Mouse (Mus musculus): ENCODE measurements around the gene Pip5k1b.
A peak's percentile ranks its signal among the peaks of the same experiment; 100 is the strongest.

Pip5k1b gene

GRCm38 (mm10) chr19:24352298-24352959 lies 203.2 kb downstream of the Pip5k1b start:
- no peak for DNase-seq (ENCODE audit: inconsistent age in 2 of 2, low spot score in 1 of 2)

DNA sequence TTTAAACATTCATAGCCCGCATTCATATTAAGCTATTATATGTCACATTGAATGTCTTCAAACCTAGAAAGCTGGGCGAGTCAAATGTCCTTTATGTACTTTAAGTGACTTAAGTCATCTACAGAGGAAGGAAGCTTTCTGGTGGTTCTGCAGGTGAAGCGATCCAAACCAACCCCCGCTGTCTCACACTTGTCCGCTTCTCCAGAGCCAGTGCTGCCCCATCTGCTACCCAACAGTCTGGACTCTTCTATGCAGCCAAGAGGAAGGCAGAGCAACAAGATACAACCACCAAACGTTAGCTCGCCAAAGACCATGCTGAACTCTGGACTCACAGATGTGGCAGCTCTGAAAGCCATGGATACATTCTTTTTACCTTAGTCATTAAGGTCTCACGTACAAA lies 211.2 kb downstream of the Pip5k1b start:
- DNase-seq (ENCODE audit: inconsistent age in 2 of 2, low spot score in 1 of 2), result no peak

DNA sequence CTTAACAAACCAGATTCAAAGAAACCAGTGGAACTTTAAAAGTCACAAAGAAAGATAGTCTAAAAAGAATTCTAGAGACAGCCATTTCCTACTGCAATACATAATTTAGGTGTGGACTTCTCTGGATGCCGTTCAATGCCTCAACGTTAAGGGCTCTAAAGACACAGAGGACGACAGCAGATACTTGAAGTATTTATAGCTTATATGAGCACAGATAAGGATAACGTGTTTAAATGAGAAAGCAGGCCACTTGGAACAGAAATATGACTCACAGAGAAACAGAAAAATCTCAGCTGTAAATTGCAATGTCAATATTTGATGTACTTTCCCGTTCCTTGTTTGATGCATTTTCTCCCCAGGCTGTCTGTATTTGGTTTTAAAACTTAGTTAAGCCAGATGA lies 212.9 kb downstream of the Pip5k1b start:
- no peak for DNase-seq (ENCODE audit: inconsistent age in 2 of 2, low spot score in 1 of 2)

DNA sequence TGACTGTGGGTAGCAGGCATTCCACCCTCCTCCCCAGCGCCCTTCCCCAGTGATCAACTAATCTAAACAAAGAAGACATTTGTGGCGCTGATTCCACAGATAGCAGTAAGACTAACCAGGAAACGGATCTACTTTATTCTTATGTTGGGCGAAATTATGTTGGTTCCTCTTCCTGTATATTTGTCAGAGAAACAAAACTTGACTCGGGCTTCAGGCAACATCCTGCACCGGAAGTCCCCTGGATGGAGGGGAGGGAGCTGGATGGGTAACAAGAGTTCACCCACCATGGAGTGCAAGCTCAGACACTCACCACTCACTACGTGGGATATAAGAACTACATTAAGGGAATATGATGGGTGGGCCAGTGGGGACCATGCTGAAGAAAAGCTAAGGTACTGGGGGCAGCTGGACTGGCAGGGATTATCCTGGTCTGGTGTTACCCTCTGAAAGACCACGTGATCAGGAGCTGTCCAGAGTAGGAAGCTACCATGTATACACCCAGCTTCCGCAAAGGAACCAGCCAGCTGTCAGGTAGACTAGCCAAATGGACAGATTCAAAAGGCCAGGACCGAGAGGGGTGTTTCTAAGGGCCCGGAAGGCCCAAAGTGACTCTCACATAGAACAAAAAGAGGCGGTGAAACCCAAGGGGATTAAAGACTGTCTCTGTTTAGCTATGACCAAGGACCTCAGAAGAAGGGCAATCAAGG lies 219.1 kb downstream of the Pip5k1b start:
- DNase-seq (ENCODE audit: inconsistent age in 2 of 2, low spot score in 1 of 2), result peak in 1 of 2 experiments; percentile 50

DNA sequence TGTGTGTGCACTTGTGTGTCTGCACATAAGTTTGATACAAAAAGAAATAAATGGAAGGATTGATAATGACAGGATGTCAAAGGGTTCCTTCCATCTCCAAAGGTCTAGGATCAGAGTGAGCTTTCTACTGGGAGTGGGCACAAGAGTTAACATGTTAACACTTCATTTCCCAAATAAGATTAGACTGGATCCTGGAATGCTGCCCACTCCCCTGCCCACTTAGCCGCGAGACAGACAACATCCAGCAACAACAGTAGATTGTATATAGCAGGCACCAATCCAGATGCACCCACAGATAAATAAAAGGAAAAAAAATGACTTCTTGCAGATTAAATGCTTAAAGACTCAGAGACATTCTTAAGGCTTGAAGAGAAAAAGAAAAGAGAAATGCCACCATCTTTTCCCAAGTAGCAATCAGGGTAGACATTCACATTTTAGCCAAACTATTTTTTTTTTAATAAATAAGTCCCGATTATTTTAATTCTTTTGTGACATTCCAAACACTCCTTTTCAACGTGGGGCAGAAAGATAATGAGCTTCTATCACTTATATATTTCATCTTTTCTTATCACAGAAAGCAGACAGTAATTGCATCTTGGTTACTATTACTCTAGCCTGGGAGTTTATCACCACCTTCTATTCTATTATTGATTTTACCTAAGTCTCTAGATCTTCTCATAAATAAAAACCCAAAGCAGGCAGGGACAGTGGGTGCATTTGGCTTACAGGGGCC lies 219.9 kb downstream of the Pip5k1b start:
- DNase-seq (ENCODE audit: inconsistent age in 2 of 2, low spot score in 1 of 2), result no peak

- no peak for DNase-seq (ENCODE audit: inconsistent age in 2 of 2, low spot score in 1 of 2)
Measured at GRCm38 (mm10) chr19:24332956-24333355, 222.7 kb downstream of the Pip5k1b start.

- DNase-seq (ENCODE audit: inconsistent age in 2 of 2, low spot score in 1 of 2), result no peak
Measured at GRCm38 (mm10) chr19:24331274-24331673, 224.4 kb downstream of the Pip5k1b start.

GRCm38 (mm10) chr19:24330366-24330765 lies 225.3 kb downstream of the Pip5k1b start:
- peak in 1 of 2 experiments; percentile 59 for DNase-seq (ENCODE audit: inconsistent age in 2 of 2, low spot score in 1 of 2)

DNA sequence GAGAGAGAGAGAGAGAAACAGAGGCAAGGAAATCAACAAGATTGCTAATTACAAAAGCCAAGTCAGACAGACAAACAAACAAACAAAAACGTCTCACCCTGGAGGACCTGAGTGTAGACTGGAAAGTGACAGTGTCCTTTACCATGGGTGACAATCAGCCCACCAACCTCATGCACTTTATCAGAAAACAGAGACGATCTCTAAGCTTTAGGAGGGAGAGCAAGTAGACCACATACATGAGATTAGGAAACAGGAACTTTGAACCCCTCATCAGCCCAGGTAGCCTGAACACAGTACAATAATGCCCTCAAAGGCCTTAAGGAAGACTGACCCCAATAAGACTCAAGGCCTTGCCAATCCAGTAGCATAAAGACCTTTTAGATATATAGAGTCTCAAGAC lies 227.8 kb downstream of the Pip5k1b start:
- no peak for DNase-seq (ENCODE audit: inconsistent age in 2 of 2, low spot score in 1 of 2)

DNA sequence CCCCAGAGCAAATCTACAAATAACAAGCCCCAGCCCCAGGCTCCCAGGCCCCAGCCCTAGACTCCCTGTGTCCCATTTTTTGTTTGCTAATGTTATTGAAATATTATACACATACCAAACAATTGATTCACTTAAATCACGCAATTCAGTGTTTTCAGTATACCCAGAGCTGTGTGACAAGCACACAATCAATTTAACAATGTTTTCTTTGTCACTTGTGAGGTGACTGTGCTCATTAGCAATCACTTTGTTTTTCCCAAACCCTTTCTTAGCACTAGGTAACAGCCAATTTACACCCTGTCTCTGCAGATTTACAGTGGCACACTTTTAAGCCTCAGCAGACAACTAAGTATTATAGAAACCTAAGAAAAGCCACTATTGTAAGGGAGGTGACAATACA lies 228.7 kb downstream of the Pip5k1b start:
- no peak for DNase-seq (ENCODE audit: inconsistent age in 2 of 2, low spot score in 1 of 2)

- DNase-seq (ENCODE audit: inconsistent age in 2 of 2, low spot score in 1 of 2), result no peak
Measured at GRCm38 (mm10) chr19:24325692-24326091, 230.0 kb downstream of the Pip5k1b start.

GRCm38 (mm10) chr19:24323841-24324613 lies 231.6 kb downstream of the Pip5k1b start:
- DNase-seq (ENCODE audit: inconsistent age in 2 of 2, low spot score in 1 of 2), result peak; percentile 61 to 91

DNA sequence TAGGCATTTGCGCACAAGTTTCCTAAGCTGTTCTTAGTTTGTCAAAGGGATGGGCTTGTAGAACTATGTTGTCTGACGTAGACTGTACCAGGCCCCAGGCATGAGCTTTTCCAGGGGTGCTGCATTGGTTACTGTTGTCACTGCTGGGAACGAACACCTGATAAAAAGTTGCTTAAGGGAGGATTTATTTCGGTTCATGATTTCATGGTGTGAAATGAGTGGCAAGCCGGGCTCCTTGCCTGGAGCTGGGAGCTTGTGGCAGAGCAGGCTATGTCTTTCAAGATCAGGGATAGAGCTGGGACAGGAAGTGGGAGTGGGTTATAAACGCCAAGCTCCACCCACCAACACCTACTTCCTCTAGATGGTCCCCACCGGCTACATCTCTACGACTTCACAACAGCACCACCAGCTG lies 233.8 kb downstream of the Pip5k1b start:
- no peak for DNase-seq (ENCODE audit: inconsistent age in 2 of 2, low spot score in 1 of 2)

DNA sequence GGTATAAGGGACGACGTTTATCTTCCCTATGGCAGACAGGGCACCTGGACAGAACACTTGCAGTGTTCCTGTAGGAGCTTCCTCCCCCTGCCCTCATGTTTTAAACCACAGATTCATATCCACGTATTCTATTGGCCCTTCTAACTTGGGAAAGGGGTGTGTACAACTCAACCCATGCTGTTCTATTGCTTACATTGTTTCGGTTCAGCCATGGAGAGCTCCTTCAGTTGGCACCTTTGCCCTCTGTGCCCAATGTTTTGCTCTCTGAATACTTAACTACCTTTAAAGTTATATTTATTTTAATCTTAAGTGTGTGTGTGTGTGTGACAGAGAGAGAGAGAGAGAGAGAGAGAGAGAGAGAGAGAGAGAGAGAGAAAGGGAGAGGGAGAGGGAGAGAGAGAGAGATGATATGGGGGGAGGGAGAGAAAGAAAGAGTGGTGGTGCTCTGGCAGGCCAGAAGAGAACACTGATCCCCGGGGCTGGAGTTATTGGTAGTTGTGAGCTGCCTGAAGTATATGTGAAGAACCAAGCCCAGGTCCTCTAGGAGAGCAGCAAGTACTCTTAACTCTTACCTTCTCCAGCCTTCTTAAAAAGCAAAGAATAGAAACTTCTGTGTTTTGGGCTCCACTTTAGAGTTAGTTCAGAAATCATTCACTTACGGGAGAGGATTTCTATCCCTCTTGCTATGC lies 234.3 kb downstream of the Pip5k1b start:
- no peak for DNase-seq (ENCODE audit: inconsistent age in 2 of 2, low spot score in 1 of 2)

- no peak for DNase-seq (ENCODE audit: inconsistent age in 2 of 2, low spot score in 1 of 2)
Measured at GRCm38 (mm10) chr19:24318172-24318571, 237.5 kb downstream of the Pip5k1b start.

- DNase-seq (ENCODE audit: inconsistent age in 2 of 2, low spot score in 1 of 2), result no peak
Measured at GRCm38 (mm10) chr19:24317731-24318130, 237.9 kb downstream of the Pip5k1b start.

DNA sequence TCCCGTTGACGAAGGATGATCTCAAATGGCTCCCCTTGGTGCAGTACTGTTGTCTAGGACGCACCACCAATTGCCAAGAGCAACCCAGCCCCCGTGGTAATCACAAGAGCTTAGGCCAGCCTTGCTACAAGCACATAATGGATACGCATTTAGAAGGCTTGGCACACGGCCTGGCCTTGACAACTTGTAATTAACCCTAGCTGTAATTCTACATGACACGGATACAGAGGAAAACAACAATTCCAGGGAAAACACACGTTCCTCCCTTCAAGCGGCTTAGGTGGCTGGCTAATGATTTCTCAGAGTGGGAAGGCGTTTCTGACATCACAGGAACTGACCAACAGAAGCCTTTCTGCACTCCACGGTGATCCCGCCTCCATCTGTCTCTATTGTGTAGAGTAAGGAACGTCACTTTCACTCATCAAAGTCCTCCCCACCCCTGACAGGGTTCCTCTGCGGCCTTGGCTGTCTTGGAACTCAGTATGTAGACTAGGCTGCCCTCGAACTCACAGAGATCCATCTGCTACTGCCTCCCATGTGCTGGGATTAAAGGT lies 238.6 kb downstream of the Pip5k1b start:
- DNase-seq (ENCODE audit: inconsistent age in 2 of 2, low spot score in 1 of 2), result peak in 1 of 2 experiments; percentile 53

GRCm38 (mm10) chr19:24316060-24316725 lies 239.5 kb downstream of the Pip5k1b start:
- DNase-seq (ENCODE audit: inconsistent age in 2 of 2, low spot score in 1 of 2), result peak in 1 of 2 experiments; percentile 43

DNA sequence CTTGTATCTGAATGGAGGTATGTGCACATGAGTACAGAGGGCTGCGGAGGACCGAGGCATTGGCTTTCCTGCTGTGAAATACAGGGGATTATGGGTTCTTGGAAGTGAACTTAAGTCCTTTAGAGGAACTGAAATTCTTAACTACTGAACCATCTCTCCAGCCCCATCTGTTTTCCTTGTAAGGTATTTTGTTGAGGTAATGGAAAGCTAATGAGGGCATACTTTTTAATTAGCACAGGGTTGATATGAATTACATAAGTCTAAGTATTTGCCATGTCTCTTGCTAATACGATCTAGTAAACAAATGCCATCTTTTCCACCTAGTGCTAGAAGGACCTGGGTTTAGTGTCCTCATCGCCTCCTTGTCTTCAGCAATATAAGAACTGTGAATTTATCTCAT lies 240.4 kb downstream of the Pip5k1b start:
- no peak for DNase-seq (ENCODE audit: inconsistent age in 2 of 2, low spot score in 1 of 2)

DNA sequence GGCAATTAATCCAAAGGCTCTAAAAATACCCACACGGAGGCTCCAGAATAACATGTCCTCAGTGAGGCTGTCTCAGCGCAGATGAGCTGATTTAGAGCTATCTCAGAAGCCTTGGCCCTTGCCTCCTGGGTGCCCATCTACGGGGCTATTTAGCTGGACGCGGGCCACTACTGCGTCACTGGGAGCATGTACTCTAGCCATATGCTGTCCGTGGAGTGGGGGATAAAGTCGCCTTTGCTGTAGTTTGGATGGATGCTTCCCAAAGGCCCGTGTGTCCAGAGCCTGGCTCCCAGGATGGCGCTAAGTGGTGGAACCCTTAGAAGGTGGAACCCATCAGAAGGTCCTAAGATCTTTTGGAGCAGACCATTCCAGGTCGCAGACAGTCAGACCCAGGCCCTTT lies 241.0 kb downstream of the Pip5k1b start:
- no peak for DNase-seq (ENCODE audit: inconsistent age in 2 of 2, low spot score in 1 of 2)

Measured in adrenal gland, adult (tissue).